Mouse (Mus musculus) layer of hippocampus, postnatal 10 days (tissue): ENCODE data around the gene Wdfy2. TPM values are rescaled to one million over a fixed set of nuclear protein-coding genes. Genes with fewer than 3 reads are reported as not detected.
"Not testable (repeated sequence)": the region's sequence is repeated elsewhere in the genome, so short reads cannot be mapped to it uniquely, and the experiment has no call there.

Experiments used
- DNase-seq, 2 experiments: peaks; one replicate each; pipeline ENCODE4 v3.0.0; 2021; ENCODE audit warnings: low spot score in 2 of 2
- total RNA-seq, 2 experiments: library from RNA; stranded (reverse); gene quantifications; 2 replicates each; pipeline ENCODE4 v1.2.3; 2021

The Wdfy2 gene
- total RNA-seq, 2 experiments from 2014 or later = 14.2 to 14.5 TPM

- DNase-seq = no peak
Measured at GRCm38 (mm10) chr14:62878634-62879430, 41.4 kb downstream of the Wdfy2 start.

DNA sequence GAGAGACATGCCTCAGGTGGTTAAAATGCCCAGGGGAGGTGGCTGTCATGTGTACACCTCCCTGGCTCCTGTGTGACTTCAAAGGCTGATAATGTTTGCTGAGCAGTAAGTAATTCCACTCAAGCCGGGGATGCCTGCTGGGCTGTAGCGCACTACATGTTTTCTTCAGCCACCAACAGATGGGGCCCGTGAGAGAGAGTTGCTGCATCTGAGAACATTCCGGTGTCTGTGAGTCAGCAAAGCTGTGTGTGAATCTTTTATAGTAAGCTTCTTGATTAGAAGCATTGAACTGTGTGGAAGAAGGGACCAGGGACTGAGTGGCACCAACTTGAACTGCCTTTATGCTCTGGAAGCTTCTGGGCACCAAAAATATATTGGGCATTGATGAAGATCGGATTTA, 42.0 kb downstream of the Wdfy2 start:
- peak; percentile 79 to 82 for DNase-seq

DNA sequence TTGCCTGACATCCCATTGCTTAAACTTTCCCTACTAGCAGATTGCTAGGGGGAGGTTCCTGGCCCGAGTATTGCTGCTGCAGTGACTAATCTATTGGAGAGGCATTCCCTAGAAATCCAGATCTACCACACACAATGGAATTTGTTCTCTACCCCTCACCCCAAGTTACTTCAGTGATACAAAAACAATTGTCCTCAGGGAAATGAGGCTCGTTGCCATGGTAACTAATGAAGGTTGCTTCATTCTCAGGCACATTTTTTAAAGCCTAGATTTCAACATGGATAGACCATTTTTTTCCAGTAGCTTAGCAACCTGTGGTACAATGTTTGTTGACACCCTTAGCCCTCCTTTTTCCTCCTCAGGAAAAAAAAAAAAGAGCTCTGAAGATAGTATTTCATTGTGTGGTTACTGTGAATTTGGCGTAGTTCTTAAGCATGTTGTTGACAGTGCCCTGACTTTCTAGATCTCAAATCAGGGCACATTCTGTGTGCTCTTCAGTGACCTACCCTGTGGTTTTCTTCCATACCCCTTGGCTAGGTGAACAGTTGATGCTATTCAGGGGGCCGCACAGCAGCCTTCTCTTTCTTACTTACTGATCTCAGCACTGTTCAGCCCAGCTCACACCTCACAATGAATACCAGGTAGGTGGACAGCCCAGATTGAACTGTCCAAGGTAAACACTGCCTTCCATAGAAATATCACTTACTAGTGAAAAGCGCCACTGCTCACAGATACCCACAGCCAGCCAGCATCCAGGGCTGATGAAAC, 42.8 kb downstream of the Wdfy2 start:
- peak; percentile 35 to 54 for DNase-seq

DNA sequence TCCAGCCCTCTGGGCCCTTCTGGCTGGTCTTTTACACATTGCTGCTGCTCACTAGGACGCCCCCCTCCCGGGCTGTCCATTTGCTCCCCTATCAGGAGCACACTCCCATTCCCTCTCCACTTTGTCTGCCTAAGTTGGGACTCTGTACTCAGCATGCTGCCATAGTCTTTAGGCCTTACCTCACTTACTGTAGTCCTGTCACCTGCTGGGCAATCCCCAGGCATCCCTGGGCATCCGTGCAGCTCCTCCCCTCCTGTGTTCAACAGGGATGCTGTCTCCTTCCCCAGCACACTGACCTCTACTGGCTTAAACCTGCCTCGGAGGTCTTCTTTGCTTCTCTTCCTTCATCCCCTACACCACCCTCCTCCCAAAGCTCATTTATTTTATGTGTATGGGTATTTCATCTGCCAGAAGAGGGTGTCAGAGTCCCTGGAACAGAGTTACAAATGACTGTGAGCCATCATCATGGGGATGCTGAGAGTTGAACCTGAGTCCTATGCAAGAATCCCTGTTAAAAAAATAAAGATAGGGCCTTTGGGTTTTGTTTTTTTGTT, 44.7 kb downstream of the Wdfy2 start:
- DNase-seq = no peak

- no peak for DNase-seq
Measured at GRCm38 (mm10) chr14:62883551-62883950, 46.1 kb downstream of the Wdfy2 start.

GRCm38 (mm10) chr14:62884171-62884570, 46.7 kb downstream of the Wdfy2 start:
- DNase-seq = no peak

DNA sequence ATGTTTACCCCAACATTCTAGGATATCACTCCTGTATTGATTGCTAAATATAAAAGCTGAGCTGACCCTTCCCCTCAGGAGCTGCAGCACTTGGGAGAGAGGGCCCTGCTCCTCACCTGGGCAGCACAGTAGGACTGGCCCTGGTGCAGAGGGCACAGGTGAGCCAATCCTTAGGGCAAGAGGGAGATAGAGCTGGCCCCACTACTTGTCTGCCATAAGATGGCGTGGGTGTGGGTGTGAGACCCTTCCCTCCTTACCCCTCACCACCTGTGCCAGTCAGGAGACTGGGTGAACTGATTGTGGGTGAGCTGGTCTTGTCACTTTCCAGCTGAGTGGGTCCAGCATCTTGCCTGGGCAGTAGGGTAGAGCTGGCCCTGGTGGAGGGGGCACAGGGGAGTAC, 47.2 kb downstream of the Wdfy2 start:
- DNase-seq = no peak

GRCm38 (mm10) chr14:62885146-62885545, 47.7 kb downstream of the Wdfy2 start:
- DNase-seq = no peak

DNA sequence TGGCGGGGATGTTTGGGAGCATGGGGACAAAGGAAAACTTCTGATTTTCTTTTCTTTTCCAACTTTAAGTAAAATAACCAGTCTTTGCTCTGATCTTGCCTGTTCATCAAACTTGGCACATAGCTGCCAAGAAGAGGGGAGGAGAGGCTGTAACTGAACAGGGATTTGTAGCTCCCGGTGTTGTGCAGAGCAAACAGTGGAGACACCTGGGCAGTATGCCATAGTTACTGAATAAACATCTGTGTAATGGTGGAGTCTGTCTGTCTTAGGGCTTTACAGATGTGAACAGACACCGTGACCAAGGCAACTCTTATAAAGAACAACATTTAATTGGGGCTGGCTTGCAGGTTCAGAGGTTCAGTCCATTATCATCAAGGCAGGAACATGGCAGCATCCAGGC, 53.9 kb downstream of the Wdfy2 start:
- DNase-seq = no peak

DNA sequence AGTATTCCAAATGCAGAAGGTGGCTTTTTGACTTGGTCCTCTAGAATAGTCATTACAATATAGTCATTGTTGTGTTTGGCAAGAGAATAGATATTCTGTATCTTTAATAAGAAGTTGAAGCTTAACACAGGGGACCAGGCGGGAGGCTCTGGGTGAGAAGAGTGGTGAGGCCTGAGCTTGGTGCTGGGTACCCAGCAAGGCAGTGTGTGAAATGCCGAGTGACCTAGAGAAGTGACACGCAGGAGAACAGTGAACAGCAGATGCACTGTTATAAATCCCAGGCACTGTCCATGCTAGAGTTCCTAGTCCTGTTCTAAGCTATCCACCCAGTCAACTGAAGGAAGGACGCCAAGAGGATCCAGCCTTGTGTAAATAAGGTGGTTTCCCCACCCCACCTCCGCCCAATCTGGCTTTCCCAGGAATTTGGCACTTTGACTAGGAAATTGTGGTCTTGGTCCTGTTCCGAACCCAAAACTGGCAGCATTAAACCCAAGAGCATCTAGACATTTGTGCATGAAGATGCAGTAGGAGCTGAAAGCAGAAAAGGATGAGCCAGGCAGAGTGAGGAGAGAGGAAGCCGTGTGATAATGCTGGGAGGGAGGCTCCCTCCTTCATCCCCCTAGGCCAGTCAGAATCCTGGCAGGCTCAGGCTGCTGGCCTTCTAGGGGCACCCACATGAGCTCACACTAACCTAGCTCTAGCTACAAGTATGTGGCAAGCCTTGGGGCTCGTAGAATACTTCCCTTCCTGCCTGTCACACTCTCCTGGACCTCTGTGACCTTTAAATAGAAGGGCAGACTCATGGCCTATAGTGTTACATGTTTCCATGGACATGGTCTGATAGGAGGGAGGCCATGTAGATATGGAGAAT, 55.5 kb downstream of the Wdfy2 start:
- DNase-seq = peak; percentile 49 to 64

DNA sequence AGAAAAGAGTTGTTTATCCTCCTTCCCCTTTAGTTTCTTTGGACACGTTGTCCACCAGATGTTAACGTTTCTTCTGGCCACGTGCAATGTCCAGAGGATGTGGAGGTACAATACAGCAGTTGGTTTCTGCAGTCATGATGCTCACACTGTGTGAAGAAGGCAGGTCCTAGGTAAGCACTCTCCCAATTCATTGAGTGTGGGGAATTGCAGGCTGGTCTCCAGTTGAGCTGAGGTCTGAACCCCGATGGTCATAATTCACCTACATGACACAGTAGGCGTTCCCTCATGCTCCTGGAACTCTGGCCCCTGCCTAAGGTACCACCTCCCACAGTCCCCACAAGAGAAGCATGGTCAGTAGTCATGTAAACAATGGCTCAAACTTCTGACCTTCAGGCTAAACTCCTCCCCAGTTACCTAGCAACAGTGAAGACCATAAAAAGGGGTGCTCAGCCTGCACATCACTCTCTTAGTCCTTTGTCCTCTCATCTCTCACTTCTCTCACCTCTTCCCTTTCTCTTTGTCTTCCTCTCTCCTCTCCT, 56.2 kb downstream of the Wdfy2 start:
- DNase-seq = not testable (repeated sequence)

- DNase-seq = no peak
Measured at GRCm38 (mm10) chr14:62894924-62895840, 57.7 kb downstream of the Wdfy2 start.

- DNase-seq = no peak
Measured at GRCm38 (mm10) chr14:62898061-62898460, 60.6 kb downstream of the Wdfy2 start.

DNA sequence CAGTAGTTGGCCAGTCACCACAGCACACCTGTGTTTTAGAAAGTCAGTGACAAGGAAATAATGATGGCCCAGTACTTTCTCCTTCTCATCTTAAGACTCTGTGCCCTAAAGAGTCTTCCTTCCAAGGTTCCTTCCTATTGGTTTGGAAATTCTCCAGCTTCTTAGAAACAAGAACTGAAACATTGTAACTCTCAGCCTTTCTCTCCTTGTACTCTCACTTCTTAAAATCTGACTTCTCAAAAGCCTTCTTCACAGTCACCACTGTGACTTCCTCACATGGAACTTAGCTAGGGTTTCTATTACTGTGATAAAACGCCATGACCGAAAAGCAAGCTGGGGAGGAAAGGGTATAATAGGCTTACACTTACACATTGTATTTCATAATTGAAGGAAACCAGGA, 70.4 kb downstream of the Wdfy2 start:
- no peak for DNase-seq

GRCm38 (mm10) chr14:62908550-62908949, 71.1 kb downstream of the Wdfy2 start:
- no peak for DNase-seq

DNA sequence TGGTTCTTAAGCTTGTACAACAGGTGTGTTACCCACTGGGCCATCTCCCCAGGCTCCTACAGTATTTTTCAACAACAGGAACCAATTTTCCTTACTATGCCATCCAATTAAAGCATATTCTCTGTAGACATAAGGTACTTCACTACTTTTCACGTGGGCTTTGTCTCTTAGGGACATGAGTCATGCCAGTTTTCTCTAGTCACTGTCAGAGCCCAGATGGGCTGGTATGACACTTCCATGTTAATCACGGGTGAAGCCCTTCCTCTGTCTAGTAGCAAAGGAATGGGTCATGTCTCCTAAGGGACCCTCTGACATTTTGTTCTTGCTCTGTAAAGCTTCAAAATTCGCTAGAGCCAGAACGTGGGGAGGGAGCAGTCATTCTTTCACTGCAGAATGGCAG, 73.4 kb downstream of the Wdfy2 start:
- DNase-seq = no peak

DNA sequence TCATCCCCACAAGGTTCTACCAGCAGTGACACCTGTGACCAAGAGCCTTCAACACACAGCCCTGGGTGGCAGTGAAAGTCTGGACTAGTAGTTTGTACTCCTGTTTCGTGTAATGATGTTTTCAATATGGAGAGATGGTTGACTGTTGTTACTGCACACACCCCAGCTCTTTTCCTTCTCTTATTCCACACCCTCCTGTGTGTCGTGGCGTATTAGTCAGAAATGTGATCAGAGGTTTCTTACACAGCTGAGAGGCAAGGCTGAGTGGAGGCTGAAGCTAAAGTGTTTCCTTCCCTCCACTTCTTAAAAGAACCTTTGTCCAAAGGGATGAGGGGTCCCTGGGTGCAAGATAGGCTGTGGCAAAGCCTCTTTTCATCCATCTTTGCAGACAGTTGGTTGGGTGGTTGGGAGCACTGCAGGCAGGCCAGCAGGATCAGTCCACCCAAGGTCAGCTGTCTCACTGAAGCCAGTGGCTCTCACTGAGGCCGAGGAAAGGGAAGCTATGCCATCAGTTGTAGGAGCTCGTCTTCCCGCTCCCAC, 77.7 kb downstream of the Wdfy2 start:
- DNase-seq = no peak

- DNase-seq = no peak
Measured at GRCm38 (mm10) chr14:62916488-62917034, 79.1 kb downstream of the Wdfy2 start.

DNA sequence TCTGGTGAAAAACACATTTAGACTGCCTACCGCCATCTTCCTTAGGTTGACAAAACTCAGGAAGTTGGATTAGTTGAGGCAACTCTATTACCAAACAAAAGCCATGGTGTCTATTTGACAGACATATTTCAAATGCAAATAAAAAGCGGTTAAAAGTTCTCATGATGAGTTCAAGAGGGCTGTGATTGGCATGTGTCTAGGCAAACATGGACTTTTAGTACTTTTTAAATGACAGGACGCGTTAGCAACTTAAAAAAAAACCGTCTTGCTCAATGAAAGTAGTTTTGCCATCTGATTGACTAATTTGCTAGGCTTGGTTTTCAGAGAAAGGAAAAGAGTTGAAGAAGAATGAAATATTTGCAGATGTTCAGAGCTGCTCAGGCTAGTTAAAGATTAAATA, 83.9 kb downstream of the Wdfy2 start:
- DNase-seq = no peak
